Mouse (Mus musculus): Measurements from ENCODE around the gene Cacna2d1. TPM values are rescaled to one million over a fixed set of nuclear protein-coding genes. Genes with fewer than 3 reads are reported as not detected.

Cacna2d1 gene
- total RNA-seq, 2 experiments from 2014 or later = 50.6 to 82.9 TPM

- DNase-seq = no peak
Observed at GRCm38 (mm10) chr5:16062773-16063172, 128.3 kb downstream of the Cacna2d1 start.

- no peak for DNase-seq
Observed at GRCm38 (mm10) chr5:16063273-16063672, 128.8 kb downstream of the Cacna2d1 start.

- no peak for DNase-seq
Observed at GRCm38 (mm10) chr5:16063949-16064348, 129.5 kb downstream of the Cacna2d1 start.

GRCm38 (mm10) chr5:16065816-16066215 is 131.3 kb downstream of the Cacna2d1 start:
- no peak for DNase-seq

- DNase-seq = no peak
Observed at GRCm38 (mm10) chr5:16082253-16082652, 147.8 kb downstream of the Cacna2d1 start.

- no peak for DNase-seq
Observed at GRCm38 (mm10) chr5:16086979-16087902, 152.8 kb downstream of the Cacna2d1 start.

- no peak for DNase-seq
Observed at GRCm38 (mm10) chr5:16087995-16088394, 153.5 kb downstream of the Cacna2d1 start.

GRCm38 (mm10) chr5:16092540-16092939 is 158.0 kb downstream of the Cacna2d1 start:
- no peak for DNase-seq

- no peak for DNase-seq
Observed at GRCm38 (mm10) chr5:16093071-16093693, 158.7 kb downstream of the Cacna2d1 start.

GRCm38 (mm10) chr5:16095345-16095744 is 160.9 kb downstream of the Cacna2d1 start:
- DNase-seq = no peak

GRCm38 (mm10) chr5:16098766-16099165 is 164.3 kb downstream of the Cacna2d1 start:
- peak; percentile 26 for DNase-seq

GRCm38 (mm10) chr5:16101820-16102219 is 167.3 kb downstream of the Cacna2d1 start:
- no peak for DNase-seq

- no peak for DNase-seq
Observed at GRCm38 (mm10) chr5:16105701-16106100, 171.2 kb downstream of the Cacna2d1 start.

GRCm38 (mm10) chr5:16110643-16111042 is 176.2 kb downstream of the Cacna2d1 start:
- DNase-seq = no peak

GRCm38 (mm10) chr5:16113879-16114278 is 179.4 kb downstream of the Cacna2d1 start:
- no peak for DNase-seq

- no peak for DNase-seq
Observed at GRCm38 (mm10) chr5:16121334-16121733, 186.8 kb downstream of the Cacna2d1 start.

- DNase-seq = no peak
Observed at GRCm38 (mm10) chr5:16122110-16122509, 187.6 kb downstream of the Cacna2d1 start.

- DNase-seq = no peak
Observed at GRCm38 (mm10) chr5:16134286-16135094, 200.0 kb downstream of the Cacna2d1 start.

- DNase-seq = no peak
Observed at GRCm38 (mm10) chr5:16135986-16136385, 201.5 kb downstream of the Cacna2d1 start.

GRCm38 (mm10) chr5:16136839-16137238 is 202.3 kb downstream of the Cacna2d1 start:
- DNase-seq = no peak

GRCm38 (mm10) chr5:16146602-16147001 is 212.1 kb downstream of the Cacna2d1 start:
- DNase-seq = no peak
